ENCODE assay signal across 17 mouse cellular contexts in genomic region chr16:62873180-62873579, GRCm38 (mm10). TPM values are rescaled to one million over a fixed set of nuclear protein-coding genes. Genes with fewer than 3 reads are reported as not detected.
"Had no signal": no experiment of that assay in that cellular context is flagged by ENCODE, and none has a peak within 500 bp of the region (broad histone marks: within the 10 kb centered on the region; RNA-seq: fewer than 3 reads in every experiment).

No protein-coding gene starts in this region.

- H3K9me3 ChIP-seq: intestine, embryonic 15.5 days; limb, embryonic 15.5 days; liver, embryonic 12.5 days; midbrain, embryonic 13.5 days had no signal

- DNase-seq: kidney, adult 8-10 months; lung, embryonic 14.5 days; lung, postnatal 14 days; right cerebral cortex, postnatal 4 days; spleen, adult 18-20 months; thymus, adult 2 months; thymus, postnatal 25 days had no signal

- H3K9ac ChIP-seq: intestine, embryonic 15.5 days; limb, embryonic 15.5 days; liver, embryonic 12.5 days; lung, embryonic 14.5 days; midbrain, embryonic 13.5 days had no signal

- H3K27me3 ChIP-seq: intestine, embryonic 15.5 days; limb, embryonic 15.5 days; liver, embryonic 12.5 days; megakaryocyte, embryonic 14.5 days; midbrain, embryonic 13.5 days had no signal

- H3K36me3 ChIP-seq: intestine, embryonic 15.5 days; limb, embryonic 15.5 days; midbrain, embryonic 13.5 days had no signal

- H3K4me2 ChIP-seq: intestine, embryonic 15.5 days; limb, embryonic 15.5 days; liver, embryonic 12.5 days; lung, embryonic 14.5 days; midbrain, embryonic 13.5 days had no signal

- ATAC-seq: intestine, embryonic 15.5 days; liver, embryonic 12.5 days; midbrain, embryonic 13.5 days had no signal

- H3K4me1 ChIP-seq: intestine, embryonic 15.5 days; limb, embryonic 15.5 days; liver, embryonic 12.5 days; midbrain, embryonic 13.5 days had no signal

- H3K27ac ChIP-seq: intestine, embryonic 15.5 days; left cerebral cortex, adult 2 months; limb, embryonic 15.5 days; liver, embryonic 12.5 days; macrophage; midbrain, embryonic 13.5 days had no signal

- H3K4me3 ChIP-seq: intestine, embryonic 15.5 days; left cerebral cortex, adult 2 months; limb, embryonic 15.5 days; liver, embryonic 12.5 days; megakaryocyte, embryonic 14.5 days; midbrain, embryonic 13.5 days; myocyte had no signal

RNA-seq across cellular contexts. Expression of gene Stx19, which starts 58.7 kb away (rescaled TPM):
- total RNA-seq: layer of hippocampus, postnatal 25 days; left cerebral cortex, adult 2 months; left cerebral cortex, postnatal 14 days had no signal
- polyA plus RNA-seq: macrophage; myocyte; thymus, adult 2 months had no signal
